Mouse (Mus musculus) CH12.LX (cell line): ENCODE data around the gene Ldlrad3. TPM values are rescaled to one million over a fixed set of nuclear protein-coding genes. Genes with fewer than 3 reads are reported as not detected.

Experiments used
- DNase-seq: peaks from one replicate; pipeline ENCODE4 v3.0.0-alpha.2; 2013; ENCODE audit errors: extremely low read depth
- H3K27ac ChIP-seq: 2 replicates; pipeline ENCODE4 v1.5.1; 2012; ENCODE audit warnings: low read depth, mild to moderate bottlenecking, control low read depth, moderate library complexity; ENCODE audit not compliant: insufficient read depth
- H3K27me3 ChIP-seq: replicated peaks from 2 replicates; pipeline ENCODE3; 2012; ENCODE audit warnings: inconsistent platforms
- H3K36me3 ChIP-seq, 2 experiments: replicated peaks in 1 of 2; 2 replicates each; pipeline versions ENCODE3 to v1.6.1; 2012; ENCODE audit warnings: inconsistent platforms in 1 of 2, low read length in 1 of 2, mild to moderate bottlenecking in 1 of 2, mixed read lengths in 1 of 2, moderate library complexity in 1 of 2; ENCODE audit not compliant: control insufficient read depth in 1 of 2, insufficient read depth in 1 of 2
- H3K4me1 ChIP-seq, 2 experiments: 2 replicates each; pipeline ENCODE4 v1.6.1; 2012; ENCODE audit warnings: inconsistent platforms in 1 of 2, moderate library complexity in 1 of 2; ENCODE audit not compliant: insufficient read depth in 2 of 2, control insufficient read depth in 1 of 2
- H3K4me2 ChIP-seq: 2 replicates; pipeline ENCODE4 v1.6.1; 2012; ENCODE audit warnings: low read depth, mild to moderate bottlenecking, control low read depth; ENCODE audit not compliant: poor library complexity, insufficient read depth, severe bottlenecking
- H3K4me3 ChIP-seq, 3 experiments: fragments of 150-350 bp in 1 of 3; sonication (generic) in 1 of 3; replicated peaks in 1 of 3; 2 replicates each; pipeline versions ENCODE3 to v1.5.1; 2011 to 2012; ENCODE audit warnings: low read depth in 2 of 3, low read length in 2 of 3, mild to moderate bottlenecking in 2 of 3, moderate library complexity in 2 of 3, control low read depth in 1 of 3, improper control_type of control experiment in 1 of 3, inconsistent platforms in 1 of 3, mixed read lengths in 1 of 3; ENCODE audit not compliant: poor library complexity in 1 of 3
- H3K79me2 ChIP-seq: replicated peaks from 2 replicates; pipeline ENCODE4 v1.6.1; 2012; ENCODE audit warnings: mild to moderate bottlenecking, moderate library complexity; ENCODE audit not compliant: control insufficient read depth, poor library complexity, insufficient read depth, severe bottlenecking; ENCODE audit errors: extremely low read depth
- H3K9ac ChIP-seq: 2 replicates; pipeline ENCODE4 v1.6.1; 2012; ENCODE audit warnings: low read depth, mild to moderate bottlenecking, control low read depth, moderate library complexity; ENCODE audit not compliant: insufficient read depth
- H3K9me3 ChIP-seq: replicated peaks from 2 replicates; pipeline ENCODE3; 2012; ENCODE audit warnings: low read length, inconsistent platforms, mixed read lengths
- E2F4 ChIP-seq: IDR thresholded peaks from 2 replicates; pipeline ENCODE4 v1.6.1; 2011; ENCODE audit warnings: low read depth, low read length, improper control_type of control experiment; ENCODE audit not compliant: insufficient replicate concordance
- EP300 ChIP-seq: IDR thresholded peaks from 2 replicates; pipeline ENCODE4 v1.6.1; 2011; ENCODE audit warnings: low read length, improper control_type of control experiment
- ETS1 ChIP-seq: conservative IDR thresholded peaks from 2 replicates; pipeline ENCODE4 v1.6.1; 2012; ENCODE audit warnings: low read depth, mild to moderate bottlenecking, inconsistent platforms, low read length, improper control_type of control experiment, moderate library complexity
- GABPA ChIP-seq: IDR thresholded peaks from 2 replicates; pipeline ENCODE4 v1.6.1; 2012; ENCODE audit warnings: low read depth, low read length, improper control_type of control experiment, inconsistent platforms; ENCODE audit not compliant: insufficient replicate concordance
- JUN ChIP-seq: IDR thresholded peaks from 2 replicates; pipeline ENCODE4 v1.6.1; 2011; ENCODE audit warnings: low read depth, mild to moderate bottlenecking, low read length, improper control_type of control experiment, moderate library complexity; ENCODE audit not compliant: insufficient read depth
- JUND ChIP-seq: conservative IDR thresholded peaks from 2 replicates; pipeline ENCODE4 v1.6.1; 2011; ENCODE audit warnings: low read depth, low read length, improper control_type of control experiment
- MEF2A ChIP-seq: IDR thresholded peaks from 2 replicates; pipeline ENCODE4 v1.6.1; 2014; ENCODE audit warnings: low read depth, mild to moderate bottlenecking, inconsistent platforms, low read length, improper control_type of control experiment, borderline replicate concordance
- PAX5 ChIP-seq: IDR thresholded peaks from 2 replicates; pipeline ENCODE4 v1.6.1; 2012; ENCODE audit warnings: low read length, inconsistent platforms, mixed read lengths
- RAD21 ChIP-seq: IDR thresholded peaks from 2 replicates; pipeline ENCODE4 v1.6.1; 2011; ENCODE audit warnings: low read depth, mild to moderate bottlenecking, low read length, improper control_type of control experiment, moderate library complexity
- RCOR1 ChIP-seq: conservative IDR thresholded peaks from 2 replicates; pipeline ENCODE4 v1.6.1; 2012; ENCODE audit warnings: low read depth, mild to moderate bottlenecking, inconsistent platforms, low read length, improper control_type of control experiment
- SIN3A ChIP-seq: IDR thresholded peaks from 2 replicates; pipeline ENCODE4 v1.6.1; 2012; ENCODE audit warnings: low read length, improper control_type of control experiment, inconsistent platforms
- SMC3 ChIP-seq: IDR thresholded peaks from 2 replicates; pipeline ENCODE4 v1.6.1; 2011; ENCODE audit warnings: low read depth, low read length, improper control_type of control experiment
- TBP ChIP-seq: conservative IDR thresholded peaks from 2 replicates; pipeline ENCODE4 v1.6.1; 2011; ENCODE audit warnings: low read depth, low read length, improper control_type of control experiment
- TCF12 ChIP-seq: IDR thresholded peaks from 2 replicates; pipeline ENCODE4 v1.6.1; 2014; ENCODE audit warnings: low read depth, mild to moderate bottlenecking, inconsistent platforms, low read length, improper control_type of control experiment
- UBTF ChIP-seq: IDR thresholded peaks from 2 replicates; pipeline ENCODE4 v1.6.1; 2012; ENCODE audit warnings: low read depth, mild to moderate bottlenecking, inconsistent platforms, low read length, improper control_type of control experiment, moderate library complexity
- USF1 ChIP-seq: IDR thresholded peaks from 2 replicates; pipeline ENCODE4 v1.6.1; 2014; ENCODE audit warnings: low read depth, mild to moderate bottlenecking, inconsistent platforms, low read length, improper control_type of control experiment
- ZKSCAN1 ChIP-seq: IDR thresholded peaks from 2 replicates; pipeline ENCODE4 v1.6.1; 2012; ENCODE audit warnings: low read depth, inconsistent platforms, low read length, improper control_type of control experiment, borderline replicate concordance
- dilution Hi-C: fragments of 300-500 bp; cut with MboI; formaldehyde crosslinking; loops from 2 replicates; pipeline ENCODE4 v1.14.3; 2020; ENCODE audit warnings: low sequenced_read_pairs; ENCODE audit not compliant: extremely low pct_unique_long_range_greater_than_20kb, extremely low pct_ligation_motif_present
- in situ Hi-C: fragments of 300-500 bp; cut with MboI; formaldehyde crosslinking; loops from 3 replicates; pipeline ENCODE4 v1.14.3; 2019; ENCODE audit warnings: low sequenced_read_pairs, low pct_ligation_motif_present, low pct_unique_long_range_greater_than_20kb, mixed read lengths
- polyA plus RNA-seq: library from polyadenylated mRNA; unstranded; fragments of >175 nt; gene quantifications from 2 replicates; pipeline ENCODE4 v1.2.1, GENCODE M21; 2012; ENCODE audit warnings: low read depth; ENCODE audit not compliant: insufficient read length
- total RNA-seq, 2 experiments: library from RNA; depleted of rRNA; stranded (reverse); fragments of 300-350 nt in 1 of 2; fragments of >200 nt in 1 of 2; gene quantifications; 2 replicates each; pipeline ENCODE4 v1.2.3; 2012 to 2014

Ldlrad3 gene
- total and polyA plus RNA-seq, 3 experiments, result 0.30 to 2.7 (median 2.1) TPM

DNA sequence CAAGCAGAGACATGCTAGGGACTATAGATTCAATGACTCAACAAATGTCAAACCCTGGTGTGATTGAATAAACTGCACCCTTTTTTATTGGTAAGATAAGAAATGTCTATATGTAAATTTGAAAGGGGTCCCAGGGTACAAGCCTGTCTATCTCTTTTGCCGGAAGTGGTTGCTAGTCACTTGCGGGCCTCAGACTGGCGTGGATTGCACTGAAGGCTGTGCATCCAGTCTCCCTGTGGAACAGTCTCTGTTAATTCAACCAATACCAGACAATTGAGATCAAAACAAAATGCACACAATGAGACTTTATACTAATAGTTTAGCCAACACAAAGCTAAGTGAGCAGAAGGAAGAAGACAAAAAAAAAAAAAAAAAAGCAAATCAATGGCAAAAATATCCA, 261.0 kb downstream of the Ldlrad3 start:
- Histone ChIP-seq H3K4me2 (no peak overlapping the region), H3K9me3 (no peaks in the 10 kb centered on the region), H3K79me2 (no peaks in the 10 kb centered on the region), H3K4me1 (no peaks in the 10 kb centered on the region), H3K36me3 (no peaks in the 10 kb centered on the region), H3K9ac (no peak overlapping the region), H3K27ac (no peak overlapping the region), H3K27me3 (no peaks in the 10 kb centered on the region), H3K4me3 (no peak overlapping the region)
- in situ Hi-C loops (no loop called here), dilution Hi-C loops (no loop called here)
- no peak for DNase-seq
- no peak for TF ChIP-seq JUND
- TF ChIP-seq JUN, result no peak
- TF ChIP-seq PAX5, result no peak

DNA sequence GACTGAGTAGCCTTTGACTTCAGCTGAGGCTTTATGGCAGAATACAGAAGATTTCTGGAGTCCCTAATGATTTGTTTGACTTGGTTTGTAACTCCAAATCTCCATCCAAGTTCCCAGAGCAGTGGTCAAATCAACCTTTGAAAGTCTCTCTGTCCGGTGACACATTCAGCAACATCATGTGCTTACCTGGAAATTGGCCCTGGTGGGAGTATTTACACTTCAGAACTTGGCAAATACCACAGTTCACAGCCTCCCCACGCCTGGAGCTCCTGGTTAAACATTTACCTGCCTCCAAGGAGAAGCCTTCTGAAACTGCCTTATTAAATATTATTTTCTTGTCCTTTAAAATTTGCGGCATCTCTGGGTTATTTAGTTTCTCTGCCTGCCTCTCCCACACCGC, 263.0 kb downstream of the Ldlrad3 start:
- no peaks in the 10 kb centered on the region for H3K36me3 ChIP-seq
- in situ Hi-C loops (loop anchor here (25.0 kb wide), 1 partner anchor 514 kb away; no protein-coding TSS in a partner anchor), dilution Hi-C loops (no loop called here)
- TF ChIP-seq GABPA, result no peak
- TF ChIP-seq RAD21, result no peak
- no peak for TF ChIP-seq E2F4
- TF ChIP-seq SIN3A, result no peak
- TF ChIP-seq RCOR1, result no peak
- TF ChIP-seq ZKSCAN1, result no peak
- TF ChIP-seq MEF2A, result no peak
- TF ChIP-seq EP300, result no peak
- TF ChIP-seq TBP, result no peak
- no peak for TF ChIP-seq TCF12
- no peak for TF ChIP-seq ETS1
- TF ChIP-seq SMC3, result no peak
- TF ChIP-seq PAX5, result no peak
- TF ChIP-seq UBTF, result no peak
- TF ChIP-seq USF1, result no peak
- H3K4me2 ChIP-seq, result no peak overlapping the region
- no peaks in the 10 kb centered on the region for H3K4me1 ChIP-seq
- H3K27ac ChIP-seq, result no peak overlapping the region
- H3K9ac ChIP-seq, result no peak overlapping the region
- H3K9me3 ChIP-seq, result no peaks in the 10 kb centered on the region
- no peaks in the 10 kb centered on the region for H3K27me3 ChIP-seq
- H3K4me3 ChIP-seq, result no peak overlapping the region
- no peak for DNase-seq
- H3K79me2 ChIP-seq, result no peaks in the 10 kb centered on the region
